Mouse (Mus musculus): ENCODE measurements at regions not wholly inside any gene's neighbourhood (a gene's known extent, or its start where the extent isn't known, plus 50 kb on each side); places are given as distances from the start of the nearest gene placed in this dataset.

DNA sequence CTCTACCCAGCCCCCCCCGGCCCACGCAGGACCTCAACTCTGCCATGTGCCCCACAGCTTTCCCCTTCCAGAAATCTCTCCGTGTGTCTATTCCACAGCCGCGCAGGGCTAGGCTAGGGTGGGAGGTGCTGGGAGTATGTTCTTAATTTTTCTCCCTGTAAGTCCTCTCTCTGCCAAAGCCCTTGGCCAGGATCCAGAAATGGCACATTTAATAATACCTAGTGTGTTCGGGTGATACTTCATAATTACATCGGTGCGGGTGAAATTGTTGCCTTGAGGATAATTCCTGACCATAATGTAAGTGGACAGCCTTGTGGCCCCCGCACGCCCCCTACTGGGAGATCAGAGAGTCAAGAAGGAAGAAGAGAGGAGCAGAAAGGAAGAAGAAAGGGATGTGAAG is 1093.5 kb downstream of the Mrps31 start:
- peak; percentile 56 to 85 for DNase-seq (ENCODE audit: inconsistent age in 2 of 2, low spot score in 1 of 2)

- DNase-seq (ENCODE audit: inconsistent age in 2 of 2, low spot score in 1 of 2): no peak
Measured at GRCm38 (mm10) chr8:23505216-23505615, 1094.1 kb downstream of the Mrps31 start.

GRCm38 (mm10) chr8:23505966-23506365 is 1094.8 kb downstream of the Mrps31 start:
- no peak for DNase-seq (ENCODE audit: inconsistent age in 2 of 2, low spot score in 1 of 2)

DNA sequence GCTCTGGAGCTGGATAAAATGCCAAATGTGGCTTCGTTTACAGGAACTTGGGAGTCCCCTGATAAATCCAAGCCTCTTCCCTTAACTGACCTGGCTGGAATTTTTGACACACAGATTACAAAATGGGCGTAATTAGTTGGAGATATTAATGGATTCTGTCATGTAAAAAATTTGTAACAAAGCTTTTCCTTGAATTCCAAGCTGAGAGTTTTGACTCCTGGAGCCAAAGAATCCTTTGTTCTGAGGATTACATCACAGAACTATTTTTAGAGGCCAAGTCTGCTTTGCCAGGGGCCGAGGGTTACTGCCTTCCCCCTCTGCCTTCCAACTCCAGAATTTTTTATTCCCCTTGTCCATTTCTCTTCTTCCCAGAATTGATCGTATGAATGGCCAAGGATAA is 1096.5 kb downstream of the Mrps31 start:
- DNase-seq (ENCODE audit: inconsistent age in 2 of 2, low spot score in 1 of 2): peak in 1 of 2 experiments; percentile 55

- DNase-seq (ENCODE audit: inconsistent age in 2 of 2, low spot score in 1 of 2): peak; percentile 59 to 89
Measured at GRCm38 (mm10) chr8:23510076-23510475, 1098.9 kb downstream of the Mrps31 start.

DNA sequence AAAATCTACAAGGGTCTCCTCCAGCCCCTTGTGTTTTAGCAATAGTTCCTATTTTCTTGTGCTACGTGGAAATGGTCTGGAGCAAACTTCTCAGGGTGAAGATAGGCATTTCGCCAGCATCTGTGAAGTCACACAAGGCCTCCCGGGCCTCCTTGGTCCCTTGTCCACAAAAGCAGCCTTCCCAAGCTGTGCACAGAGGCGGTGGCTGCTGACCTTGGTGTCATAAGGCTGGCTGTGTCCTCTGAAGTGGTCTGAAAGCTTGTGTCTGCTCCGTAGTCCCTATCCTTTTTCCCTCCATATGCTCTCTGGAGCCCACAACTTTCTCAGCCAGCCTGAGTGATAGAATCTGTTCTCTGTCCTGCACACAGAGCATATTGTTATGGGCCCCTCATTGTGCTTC is 1099.4 kb downstream of the Mrps31 start:
- peak; percentile 46 to 71 for DNase-seq (ENCODE audit: inconsistent age in 2 of 2, low spot score in 1 of 2)

- no peak for DNase-seq (ENCODE audit: inconsistent age in 2 of 2, low spot score in 1 of 2)
Measured at GRCm38 (mm10) chr8:23511264-23511663, 1100.1 kb downstream of the Mrps31 start.

- no peak for DNase-seq (ENCODE audit: inconsistent age in 2 of 2, low spot score in 1 of 2)
Measured at GRCm38 (mm10) chr8:23511792-23512191, 1100.6 kb downstream of the Mrps31 start.

GRCm38 (mm10) chr8:23516469-23516868 is 1105.3 kb downstream of the Mrps31 start:
- DNase-seq (ENCODE audit: inconsistent age in 2 of 2, low spot score in 1 of 2): peak in 1 of 2 experiments; percentile 31

GRCm38 (mm10) chr8:23531551-23532142 is 1120.5 kb downstream of the Mrps31 start:
- DNase-seq (ENCODE audit: inconsistent age in 2 of 2, low spot score in 1 of 2): peak; percentile 38 to 77

DNA sequence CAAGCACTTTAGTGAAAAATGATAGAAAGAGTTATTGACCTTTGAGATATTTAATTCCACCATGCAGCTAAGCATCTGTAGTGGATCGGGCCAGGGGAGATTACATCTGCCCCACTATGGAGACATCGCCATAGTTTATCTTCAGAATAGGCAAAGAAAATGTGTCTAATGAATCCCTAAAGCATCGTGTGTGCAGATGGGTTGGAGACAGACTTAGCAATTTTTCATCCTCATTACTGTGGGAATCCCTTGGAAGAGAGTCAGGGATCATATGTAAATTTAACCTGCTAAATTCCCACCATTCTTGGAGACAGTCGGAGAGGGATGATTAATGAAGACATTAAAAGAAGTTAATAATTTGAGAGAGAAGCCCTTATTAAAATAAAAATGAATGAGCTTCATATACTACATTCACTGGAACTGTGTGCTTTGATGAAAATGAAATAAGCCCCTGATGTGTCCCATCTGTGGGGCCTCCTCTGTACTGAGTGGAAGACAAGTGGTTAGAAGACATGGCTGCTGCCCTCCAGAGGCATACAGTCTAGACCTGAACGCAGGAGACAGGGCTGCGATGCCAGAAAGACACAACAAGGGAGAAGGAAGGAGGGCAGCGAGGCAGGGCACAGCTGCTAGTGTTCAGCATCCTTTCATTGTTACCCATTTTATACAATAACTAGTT is 1126.7 kb downstream of the Mrps31 start:
- DNase-seq (ENCODE audit: inconsistent age in 2 of 2, low spot score in 1 of 2): no peak

- no peak for DNase-seq (ENCODE audit: inconsistent age in 2 of 2, low spot score in 1 of 2)
Measured at GRCm38 (mm10) chr8:23553565-23554473, 1142.7 kb downstream of the Mrps31 start.

GRCm38 (mm10) chr8:23560836-23561235 is 1149.7 kb downstream of the Mrps31 start:
- DNase-seq (ENCODE audit: inconsistent age in 2 of 2, low spot score in 1 of 2): no peak

- no peak for DNase-seq (ENCODE audit: inconsistent age in 2 of 2, low spot score in 1 of 2)
Measured at GRCm38 (mm10) chr8:23561683-23562385, 1150.7 kb downstream of the Mrps31 start.

GRCm38 (mm10) chr8:23562504-23562903 is 1151.3 kb downstream of the Mrps31 start:
- DNase-seq (ENCODE audit: inconsistent age in 2 of 2, low spot score in 1 of 2): no peak

DNA sequence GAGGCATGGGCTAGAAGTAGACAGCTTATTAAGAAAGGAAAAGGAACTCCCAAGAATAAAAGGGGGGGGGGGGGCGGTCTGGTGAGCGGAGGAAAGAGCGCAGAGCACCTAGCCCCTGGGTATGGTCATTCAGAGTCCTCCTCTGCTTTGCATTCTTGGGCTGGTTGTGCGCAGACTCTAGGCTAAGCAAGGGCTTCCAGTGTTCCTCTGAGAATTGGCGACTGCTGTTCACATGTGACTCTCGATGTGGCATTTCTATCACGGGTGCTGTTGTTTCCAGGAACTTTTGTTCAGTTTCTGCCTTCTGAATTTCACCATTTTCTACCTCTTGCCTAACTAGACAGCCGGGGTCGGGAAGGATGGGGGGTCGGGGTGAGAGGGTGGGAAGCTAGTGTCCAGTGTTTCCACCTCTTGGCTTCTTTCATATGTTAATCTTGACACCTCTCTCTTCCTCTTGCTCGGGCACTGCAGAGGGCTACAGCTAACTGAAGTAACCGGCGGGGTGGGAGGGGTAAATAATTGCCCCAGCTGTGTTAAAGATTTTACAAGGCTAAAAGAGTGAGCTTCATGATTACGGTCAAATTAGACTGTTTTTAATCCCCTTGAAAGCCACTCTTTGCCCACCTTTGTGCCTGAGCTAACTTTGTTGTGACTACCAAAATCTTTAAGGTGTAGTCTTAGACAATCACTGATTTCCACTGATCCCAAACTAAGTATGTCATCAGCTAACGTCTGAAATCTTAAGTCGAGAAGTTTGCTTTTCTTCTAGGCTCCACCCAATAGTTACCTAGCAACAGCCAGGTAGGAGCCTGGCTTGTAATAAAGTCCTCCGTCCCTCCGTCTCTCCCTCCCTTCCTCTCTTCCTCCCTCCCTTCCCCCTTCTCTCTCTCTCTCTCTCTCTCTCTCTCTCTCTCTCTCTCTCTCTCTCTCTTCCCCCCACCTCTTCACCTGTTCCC is 1152.2 kb downstream of the Mrps31 start:
- DNase-seq (ENCODE audit: inconsistent age in 2 of 2, low spot score in 1 of 2): no peak

- DNase-seq (ENCODE audit: inconsistent age in 2 of 2, low spot score in 1 of 2): no peak
Measured at GRCm38 (mm10) chr8:23567906-23568305, 1156.7 kb downstream of the Mrps31 start.

- no peak for DNase-seq (ENCODE audit: inconsistent age in 2 of 2, low spot score in 1 of 2)
Measured at GRCm38 (mm10) chr8:23571338-23571737, 1154.3 kb downstream of the Adam3 start.

GRCm38 (mm10) chr8:23580106-23580505 is 1145.5 kb downstream of the Adam3 start:
- no peak for DNase-seq (ENCODE audit: inconsistent age in 2 of 2, low spot score in 1 of 2)

DNA sequence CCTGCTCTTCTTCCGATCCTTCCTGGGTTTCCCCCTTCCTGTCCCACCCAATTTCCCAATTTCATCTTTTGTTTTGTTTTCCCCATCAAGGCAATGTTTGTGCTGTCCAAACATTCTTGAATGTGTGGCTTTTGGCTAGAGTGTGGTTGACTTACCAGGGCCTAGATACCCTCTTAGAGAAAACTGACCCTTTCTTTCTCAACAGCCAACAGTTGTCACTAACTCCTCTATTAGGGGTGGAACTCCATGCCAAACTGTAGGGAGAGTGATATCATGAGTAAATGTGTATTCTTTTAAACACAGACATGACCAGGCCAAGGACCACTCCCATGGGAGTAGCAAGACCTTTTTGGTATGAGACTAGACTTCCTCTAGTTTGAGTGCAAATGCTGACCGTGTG is 1145.0 kb downstream of the Adam3 start:
- no peak for DNase-seq (ENCODE audit: inconsistent age in 2 of 2, low spot score in 1 of 2)

Data from adrenal gland, adult (tissue).